27 mouse cellular contexts compared by ENCODE assay signal in the genomic region with DNA sequence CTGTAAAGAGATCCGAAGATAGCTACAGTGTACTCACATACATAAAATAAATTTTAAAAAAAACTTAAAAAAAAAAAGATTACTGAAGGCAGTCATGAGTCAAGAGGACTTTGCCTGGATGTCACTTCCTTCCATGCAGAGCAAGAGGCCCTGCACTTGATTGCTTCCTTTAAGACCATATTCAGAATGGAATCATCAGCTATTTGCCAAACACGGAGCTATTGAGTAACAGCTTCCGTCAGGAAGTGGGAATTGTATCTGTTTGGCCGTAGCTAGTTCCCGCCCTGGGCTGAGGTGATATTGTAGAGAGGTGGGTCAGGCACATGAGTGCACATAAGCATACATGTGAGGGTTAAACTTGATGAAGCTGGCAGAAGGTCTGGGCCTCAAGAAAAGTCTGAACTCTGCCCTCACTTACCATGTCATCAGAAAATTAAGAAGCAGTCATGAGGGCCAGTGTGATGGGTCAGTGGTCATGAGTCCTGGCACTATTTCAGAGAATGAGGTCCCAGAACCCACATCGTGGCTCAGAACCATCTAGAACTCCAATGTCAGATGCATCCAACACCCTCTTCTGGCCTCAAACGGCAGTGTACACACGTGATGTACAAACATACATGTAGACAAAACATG. TPM values are rescaled to one million over a fixed set of nuclear protein-coding genes. Genes with fewer than 3 reads are reported as not detected.
DNase-seq lines count a peak whose midpoint lies in the region; ATAC-seq and TF ChIP-seq lines count a peak whose summit lies in the region.
"Had no signal": no experiment of that assay in that cellular context is flagged by ENCODE, and none has a peak within 500 bp of the region (broad histone marks: within the 10 kb centered on the region; RNA-seq: fewer than 3 reads in every experiment).

No protein-coding gene starts in this region.

- WGBS in kidney, adult 2 months: 51% methylated on average over 8 of the region's 8 CpGs
- 85% methylated on average over 8 of the region's 8 CpGs for WGBS in kidney, embryonic 14.5 days
- 76% methylated on average over 8 of the region's 8 CpGs for WGBS in intestine, embryonic 15.5 days
- WGBS in forebrain, embryonic 14.5 days: 88% methylated on average over 8 of the region's 8 CpGs

- no peak overlapping the region for H3K9ac ChIP-seq in kidney, embryonic 14.5 days (ENCODE audit: low read depth, low read length)
- H3K9ac ChIP-seq in intestine, embryonic 15.5 days: no peak overlapping the region
- H3K9ac ChIP-seq in forebrain, embryonic 14.5 days (ENCODE audit: low read length): no peak overlapping the region
- H3K9ac ChIP-seq: forebrain, embryonic 13.5 days; heart, embryonic 13.5 days; hindbrain, embryonic 12.5 days; neural tube, embryonic 13.5 days; stomach, embryonic 15.5 days had no signal

- H3K4me2 ChIP-seq in kidney, embryonic 14.5 days (replicated peaks; ENCODE audit: low read depth, low read length): no peak overlapping the region
- H3K4me2 ChIP-seq in intestine, embryonic 15.5 days (replicated peaks): no peak overlapping the region
- H3K4me2 ChIP-seq in forebrain, embryonic 14.5 days (ENCODE audit: low read length): no peak overlapping the region
- H3K4me2 ChIP-seq: forebrain, embryonic 13.5 days; heart, embryonic 13.5 days; hindbrain, embryonic 12.5 days; neural tube, embryonic 13.5 days; stomach, embryonic 15.5 days had no signal

- peak; percentile 81 for DNase-seq in kidney, adult 2 months
- DNase-seq in kidney, postnatal 10 days: peak; percentile 12
- DNase-seq in thymus, adult 18-20 months: no peak
- DNase-seq in forebrain, embryonic 14.5 days (ENCODE audit: low spot score): no peak
- no peak for DNase-seq in Muller cell, postnatal 12 days (ENCODE audit: inconsistent ontology term)
- DNase-seq: adrenal gland, postnatal 10 days; B cell, adult 2 months; cerebellum, adult 2 months; cerebellum, postnatal 36 days; embryo, embryonic 11 days; gastrocnemius, postnatal 10 days; heart, adult 18-20 months; heart, postnatal 14 days; left cerebral cortex, postnatal 4 days; lung, postnatal 14 days; thymus, adult 2 months had no signal

- H3K9me3 ChIP-seq in kidney, embryonic 14.5 days (ENCODE audit: control insufficient read depth, low read length): no peaks in the 10 kb centered on the region
- H3K9me3 ChIP-seq in intestine, embryonic 15.5 days: no peaks in the 10 kb centered on the region
- H3K9me3 ChIP-seq in forebrain, embryonic 14.5 days (replicated peaks; ENCODE audit: control insufficient read depth, low read length): no peaks in the 10 kb centered on the region
- H3K9me3 ChIP-seq: forebrain, embryonic 13.5 days; heart, embryonic 13.5 days; hindbrain, embryonic 12.5 days; neural tube, embryonic 13.5 days; stomach, embryonic 15.5 days had no signal

- H3K4me3 ChIP-seq in kidney, adult 2 months (ENCODE audit: insufficient read depth, low read depth, low read length): no peak overlapping the region
- H3K4me3 ChIP-seq in kidney, embryonic 14.5 days (ENCODE audit: low read length): no peak overlapping the region
- no peak overlapping the region for H3K4me3 ChIP-seq in intestine, embryonic 15.5 days (replicated peaks)
- H3K4me3 ChIP-seq in forebrain, embryonic 14.5 days (ENCODE audit: low read depth, low read length): no peak overlapping the region
- H3K4me3 ChIP-seq: forebrain, embryonic 13.5 days; heart, embryonic 13.5 days; hindbrain, embryonic 12.5 days; myocyte; neural tube, embryonic 13.5 days; stomach, embryonic 15.5 days had no signal

- no peak for TF ChIP-seq POLR2A in kidney, adult 2 months (IDR thresholded peaks at IDR 0.05; ENCODE audit: low read depth, low read length)

- H3K27ac ChIP-seq in kidney, adult 2 months (ENCODE audit: insufficient read depth, low read depth, low read length): peak overlapping the region; percentile 49; the same call in 1 of the 2 replicates
- H3K27ac ChIP-seq in kidney, embryonic 14.5 days (ENCODE audit: low read depth, low read length): no peak overlapping the region
- no peak overlapping the region for H3K27ac ChIP-seq in intestine, embryonic 15.5 days
- H3K27ac ChIP-seq in forebrain, embryonic 14.5 days (ENCODE audit: low read depth, low read length): no peak overlapping the region
- H3K27ac ChIP-seq: forebrain, embryonic 13.5 days; heart, embryonic 13.5 days; hindbrain, embryonic 12.5 days; neural tube, embryonic 13.5 days; stomach, embryonic 15.5 days had no signal

- H3K4me1 ChIP-seq in kidney, adult 2 months (ENCODE audit: control insufficient read depth, insufficient read depth, low read length): peaks cover 3% of the 10 kb centered on the region; the same call in 1 of the 2 replicates
- H3K4me1 ChIP-seq in kidney, embryonic 14.5 days (ENCODE audit: control insufficient read depth, insufficient read depth, low read length): no peaks in the 10 kb centered on the region
- no peaks in the 10 kb centered on the region for H3K4me1 ChIP-seq in intestine, embryonic 15.5 days (replicated peaks)
- no peaks in the 10 kb centered on the region for H3K4me1 ChIP-seq in forebrain, embryonic 14.5 days (ENCODE audit: control insufficient read depth, insufficient read depth, low read length)
- H3K4me1 ChIP-seq: forebrain, embryonic 13.5 days; heart, embryonic 13.5 days; hindbrain, embryonic 12.5 days; neural tube, embryonic 13.5 days; stomach, embryonic 15.5 days had no signal

- ATAC-seq in kidney, embryonic 14.5 days (ENCODE audit: low FRiP score, low TSS enrichment): no peak
- ATAC-seq in intestine, embryonic 15.5 days: peak; percentile 69
- peak; percentile 74 for ATAC-seq in megakaryocyte progenitor cell, adult 5-6 weeks (replicated peaks; ENCODE audit: poor library complexity)
- ATAC-seq in forebrain, embryonic 14.5 days: no peak
- ATAC-seq: activated CD4-positive, CD25-positive, alpha-beta regulatory T cell, adult 4 months; forebrain, embryonic 13.5 days; midbrain, embryonic 16.5 days had no signal

- TF ChIP-seq CTCF in kidney, adult 2 months (conservative IDR thresholded peaks at IDR 0.05; ENCODE audit: insufficient read depth, insufficient read length, low read depth, low read length): no peak

- H3K27me3 ChIP-seq in kidney, adult 2 months (replicated peaks; ENCODE audit: control insufficient read depth, insufficient read depth, low read length): no peaks in the 10 kb centered on the region
- H3K27me3 ChIP-seq in kidney, embryonic 14.5 days (ENCODE audit: control insufficient read depth, insufficient read depth, low read length): no peaks in the 10 kb centered on the region
- H3K27me3 ChIP-seq in intestine, embryonic 15.5 days (replicated peaks): no peaks in the 10 kb centered on the region
- no peaks in the 10 kb centered on the region for H3K27me3 ChIP-seq in forebrain, embryonic 14.5 days (replicated peaks; ENCODE audit: control insufficient read depth, insufficient read depth, low read length)
- H3K27me3 ChIP-seq: forebrain, embryonic 13.5 days; heart, embryonic 13.5 days; hindbrain, embryonic 12.5 days; neural tube, embryonic 13.5 days; stomach, embryonic 15.5 days had no signal

- H3K36me3 ChIP-seq in kidney, adult 2 months (ENCODE audit: control insufficient read depth, insufficient read depth, low read length): no peaks in the 10 kb centered on the region
- H3K36me3 ChIP-seq in kidney, embryonic 14.5 days (ENCODE audit: control insufficient read depth, insufficient read depth, low read length): no peaks in the 10 kb centered on the region
- H3K36me3 ChIP-seq in intestine, embryonic 15.5 days: no peaks in the 10 kb centered on the region
- no peaks in the 10 kb centered on the region for H3K36me3 ChIP-seq in forebrain, embryonic 14.5 days (ENCODE audit: control insufficient read depth, insufficient read depth, low read length)
- H3K36me3 ChIP-seq: heart, embryonic 13.5 days; hindbrain, embryonic 12.5 days; neural tube, embryonic 13.5 days; stomach, embryonic 15.5 days had no signal

RNA-seq across cellular contexts. Expression of gene Nupr1l, which starts 16.6 kb away (rescaled TPM):
- 5.7 and 7.4 TPM in 2 replicates for polyA plus RNA-seq in kidney, adult 2 months (2012; rRNA removed)
- polyA plus RNA-seq in kidney, embryonic 14.5 days (2014; fragmentation: Nextera tagmentation; extraction: Ambion mirVana): 3.4 and 3.5 TPM in 2 replicates
- 1.8 and 1.9 TPM in 2 replicates for polyA plus RNA-seq in intestine, embryonic 15.5 days (2015; fragmentation: Nextera tagmentation; extraction: Ambion mirVana)
- 1.3 TPM in 1 of 2 replicates, not detected in the other for total RNA-seq in megakaryocyte progenitor cell, adult 5-6 weeks (2015)
- total RNA-seq in megakaryocyte progenitor cell, adult 5-6 weeks (2017): 0.29 and 0.84 TPM in 2 replicates
- polyA plus RNA-seq in forebrain, embryonic 14.5 days (2014; fragmentation: Nextera tagmentation; extraction: Ambion mirVana): 3.8 and 5.6 TPM in 2 replicates
- polyA plus RNA-seq: activated CD4-positive, CD25-positive, alpha-beta regulatory T cell, adult 4 months had no signal

RNA-seq across cellular contexts. Expression of gene Vkorc1l1, which starts 16.8 kb away (rescaled TPM):
- 14.8 and 19.3 TPM in 2 replicates for polyA plus RNA-seq in kidney, adult 2 months (2012; rRNA removed)
- 20.7 and 24.6 TPM in 2 replicates for polyA plus RNA-seq in kidney, embryonic 14.5 days (2014; fragmentation: Nextera tagmentation; extraction: Ambion mirVana)
- 26.5 and 30.9 TPM in 2 replicates for polyA plus RNA-seq in intestine, embryonic 15.5 days (2015; fragmentation: Nextera tagmentation; extraction: Ambion mirVana)
- 60.1 and 72.6 TPM in 2 replicates for total RNA-seq in megakaryocyte progenitor cell, adult 5-6 weeks (2015)
- 25.7 and 34.0 TPM in 2 replicates for total RNA-seq in megakaryocyte progenitor cell, adult 5-6 weeks (2017)
- polyA plus RNA-seq in forebrain, embryonic 14.5 days (2014; fragmentation: Nextera tagmentation; extraction: Ambion mirVana): 21.1 and 28.5 TPM in 2 replicates

RNA-seq across cellular contexts. Expression of gene Phkg1, which starts 26.6 kb away (rescaled TPM):
- 3.2 and 3.7 TPM in 2 replicates for polyA plus RNA-seq in kidney, adult 2 months (2012; rRNA removed)
- polyA plus RNA-seq in kidney, embryonic 14.5 days (2014; fragmentation: Nextera tagmentation; extraction: Ambion mirVana): 0.15 and 0.21 TPM in 2 replicates
- polyA plus RNA-seq in intestine, embryonic 15.5 days (2015; fragmentation: Nextera tagmentation; extraction: Ambion mirVana): 0.08 and 0.16 TPM in 2 replicates
- total RNA-seq in megakaryocyte progenitor cell, adult 5-6 weeks (2015): 0.12 TPM in 1 of 2 replicates, not detected in the other
- total RNA-seq in megakaryocyte progenitor cell, adult 5-6 weeks (2017): 0.14 and 0.33 TPM in 2 replicates
- 0.09 and 0.11 TPM in 2 replicates for polyA plus RNA-seq in forebrain, embryonic 14.5 days (2014; fragmentation: Nextera tagmentation; extraction: Ambion mirVana)

RNA-seq across cellular contexts. Expression of gene Zbed5, which starts 29.4 kb away (rescaled TPM):
- 0.54 and 0.61 TPM in 2 replicates for polyA plus RNA-seq in kidney, adult 2 months (2012; rRNA removed)
- 8.0 and 8.7 TPM in 2 replicates for polyA plus RNA-seq in kidney, embryonic 14.5 days (2014; fragmentation: Nextera tagmentation; extraction: Ambion mirVana)
- polyA plus RNA-seq in intestine, embryonic 15.5 days (2015; fragmentation: Nextera tagmentation; extraction: Ambion mirVana): 2.4 and 3.2 TPM in 2 replicates
- 3.2 and 4.2 TPM in 2 replicates for total RNA-seq in megakaryocyte progenitor cell, adult 5-6 weeks (2015)
- total RNA-seq in megakaryocyte progenitor cell, adult 5-6 weeks (2017): 2.4 and 2.8 TPM in 2 replicates
- 14.9 and 22.3 TPM in 2 replicates for polyA plus RNA-seq in forebrain, embryonic 14.5 days (2014; fragmentation: Nextera tagmentation; extraction: Ambion mirVana)

RNA-seq across cellular contexts. Expression of gene Chchd2, which starts 37.7 kb away (rescaled TPM):
- polyA plus RNA-seq in kidney, adult 2 months (2012; rRNA removed): 1,042 and 1,503 TPM in 2 replicates
- polyA plus RNA-seq in kidney, embryonic 14.5 days (2014; fragmentation: Nextera tagmentation; extraction: Ambion mirVana): 1,010 and 1,332 TPM in 2 replicates
- 990 and 1,082 TPM in 2 replicates for polyA plus RNA-seq in intestine, embryonic 15.5 days (2015; fragmentation: Nextera tagmentation; extraction: Ambion mirVana)
- total RNA-seq in megakaryocyte progenitor cell, adult 5-6 weeks (2015): 404 and 447 TPM in 2 replicates
- total RNA-seq in megakaryocyte progenitor cell, adult 5-6 weeks (2017): 176 and 233 TPM in 2 replicates
- polyA plus RNA-seq in forebrain, embryonic 14.5 days (2014; fragmentation: Nextera tagmentation; extraction: Ambion mirVana): 1,049 and 1,237 TPM in 2 replicates

Comparison
In these comparisons a context has a peak if more than half of its experiments do, and no peak if none do; other contexts are left out.
1. DNase-seq: peak in kidney, adult 2 months (single experiment) and kidney, postnatal 10 days (single experiment); none in thymus, adult 18-20 months (0 of 2), forebrain, embryonic 14.5 days (single experiment) and Muller cell, postnatal 12 days (single experiment).
2. ATAC-seq: peak in intestine, embryonic 15.5 days (single experiment) and megakaryocyte progenitor cell, adult 5-6 weeks (single experiment); none in kidney, embryonic 14.5 days (single experiment) and forebrain, embryonic 14.5 days (single experiment).